Mouse (Mus musculus) stomach, adult 2 months (tissue): Measurements from ENCODE around the gene Sh3bgrl. TPM values are rescaled to one million over a fixed set of nuclear protein-coding genes. Genes with fewer than 3 reads are reported as not detected.

Experiments used
- polyA plus RNA-seq: library from polyadenylated mRNA; depleted of rRNA; stranded (reverse); fragments of >200 nt; gene quantifications from 2 replicates; pipeline ENCODE4 v1.2.3, GENCODE M21; 2012; rRNA removed

Gene Sh3bgrl
- 0.35 and 0.97 TPM in 2 replicates for polyA plus RNA-seq

GRCm38 (mm10) chrX:109095245-109096242, at the start of gene Sh3bgrl:
Gene Sh3bgrl, plus strand, starts transcription at chrX:109095365.

GRCm38 (mm10) chrX:109196468-109196867, 101.3 kb downstream of the Sh3bgrl start, which contains the start of gene Gm6377:
Gene Gm6377, plus strand, starts transcription at chrX:109196756.

Other genes with a start within 250 kb of the Sh3bgrl start
- 0.06 and 0.10 TPM in 2 replicates for gene Hmgn5, start 82.0 kb upstream of the Sh3bgrl start, polyA plus RNA-seq
- gene Gm6377, start 101.4 kb downstream of the Sh3bgrl start, polyA plus RNA-seq: 0.02 TPM in 1 of 2 replicates, not detected in the other